Mouse (Mus musculus) lung, postnatal 0 days (tissue): ENCODE measurements around the gene Nfia.

Experiments
- CTCF ChIP-seq: IDR thresholded peaks from 2 replicates; pipeline ENCODE4 v1.5.1; 2016; ENCODE audit warnings: antibody characterized with exemption, mild to moderate bottlenecking
- EP300 ChIP-seq: IDR thresholded peaks from 2 replicates; pipeline ENCODE4 v1.6.1; 2016; ENCODE audit warnings: antibody characterized with exemption, mild to moderate bottlenecking, control low read depth

- TF ChIP-seq CTCF: no peak
- TF ChIP-seq EP300: no peak
Measured at GRCm38 (mm10) chr4:98136072-98136471, 363.5 kb downstream of the Nfia start.
